Mouse (Mus musculus) myocyte (in vitro differentiated cells): ENCODE data around the gene Slc27a1.

Source experiments
- CEBPB ChIP-seq: IDR thresholded peaks from 2 replicates; pipeline ENCODE4 v1.6.1; 2011; ENCODE audit warnings: mild to moderate bottlenecking, moderate library complexity; ENCODE audit not compliant: poor library complexity, insufficient read depth, severe bottlenecking
- POLR2AphosphoS2 ChIP-seq: IDR thresholded peaks from one replicate; pipeline ENCODE4 v1.6.1; 2011; ENCODE audit warnings: low read depth, control low read depth; ENCODE audit not compliant: insufficient read length

GRCm38 (mm10) chr8:71633981-71634667 lies 65.4 kb downstream of the Slc27a1 start:
- TF ChIP-seq CEBPB (no peak), POLR2AphosphoS2 (no peak)
